Mouse (Mus musculus): ENCODE measurements at regions not wholly inside any gene's neighbourhood (a gene's known extent, or its start where the extent isn't known, plus 50 kb on each side); places are given as distances from the start of the nearest gene placed in this dataset.

DNA sequence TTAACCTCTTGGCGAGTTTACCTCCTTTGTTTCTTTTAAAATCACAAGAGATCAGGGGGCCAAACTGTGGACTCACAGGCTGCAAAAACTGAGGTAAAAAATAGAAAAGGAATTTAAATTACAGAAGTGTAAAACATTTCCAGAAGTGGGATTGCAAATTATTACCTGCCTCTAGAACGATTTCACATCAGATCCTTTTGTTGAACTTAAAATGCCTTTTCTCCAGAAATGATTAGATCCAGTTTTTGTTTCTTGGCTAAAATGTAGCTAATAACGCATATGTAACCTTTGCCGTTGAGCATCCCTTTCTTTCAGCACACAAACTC is 108.8 kb upstream of the Zeb2 start:
- no peak for TF ChIP-seq CTCF (IDR thresholded peaks at IDR 0.05; ENCODE audit: extremely low read depth, insufficient read depth, insufficient read length, insufficient replicate concordance)
- TF ChIP-seq POLR2A (IDR thresholded peaks at IDR 0.05; ENCODE audit: low read depth, low read length), result no peak
